Mouse (Mus musculus) A20 (cell line): ENCODE data around the gene Slc5a6.

Experiments used
- DNase-seq: peaks from one replicate; pipeline ENCODE4 v3.0.0-alpha.2; 2011; ENCODE audit warnings: low read depth, low spot score

Gene Slc5a6

DNA sequence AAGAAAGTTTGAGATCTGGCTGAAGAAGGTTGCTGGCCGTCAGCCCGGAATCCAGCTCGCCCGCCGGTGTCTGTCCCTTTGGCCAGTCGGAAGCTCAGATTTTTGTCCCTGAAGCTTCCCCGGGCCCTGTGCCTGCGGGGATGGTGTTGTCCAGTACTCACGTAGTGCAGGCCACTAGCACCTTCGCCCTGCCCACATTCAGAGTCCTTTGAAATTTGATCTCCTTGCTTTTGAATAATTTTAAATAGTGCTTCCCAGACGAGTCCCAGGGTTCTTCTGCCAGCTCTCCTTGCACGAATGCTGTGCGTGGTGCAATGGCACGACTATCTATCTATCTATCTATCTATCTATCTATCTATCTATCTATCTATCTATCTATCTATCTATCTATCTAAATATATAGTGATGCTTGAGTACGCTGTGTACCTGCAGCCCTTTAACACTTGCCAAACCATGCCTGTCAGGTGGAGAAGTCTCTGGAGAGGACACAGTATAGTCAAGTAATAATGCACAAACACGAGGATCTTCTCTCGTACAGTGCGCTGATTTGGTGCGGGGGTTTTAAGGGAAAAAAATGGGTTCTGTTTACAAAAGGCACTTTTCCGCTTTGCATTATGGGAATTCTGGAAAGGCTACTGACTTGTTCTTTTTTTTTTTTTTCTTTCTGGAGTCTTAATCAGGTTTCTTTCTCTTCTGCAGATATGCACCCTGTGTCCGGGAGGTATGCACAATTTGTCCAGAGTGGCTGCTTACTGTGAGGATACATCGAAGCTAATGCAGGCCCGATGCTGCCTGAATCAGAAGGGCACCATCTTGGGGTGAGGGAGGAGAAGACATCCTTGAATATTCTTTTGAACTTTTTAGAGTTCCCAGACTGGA, at the start of gene Slc5a6:
Slc5a6 (minus strand) TSS at position 162 of the 879 bp plus-strand sequence.
- peak; percentile 86 for DNase-seq

DNA sequence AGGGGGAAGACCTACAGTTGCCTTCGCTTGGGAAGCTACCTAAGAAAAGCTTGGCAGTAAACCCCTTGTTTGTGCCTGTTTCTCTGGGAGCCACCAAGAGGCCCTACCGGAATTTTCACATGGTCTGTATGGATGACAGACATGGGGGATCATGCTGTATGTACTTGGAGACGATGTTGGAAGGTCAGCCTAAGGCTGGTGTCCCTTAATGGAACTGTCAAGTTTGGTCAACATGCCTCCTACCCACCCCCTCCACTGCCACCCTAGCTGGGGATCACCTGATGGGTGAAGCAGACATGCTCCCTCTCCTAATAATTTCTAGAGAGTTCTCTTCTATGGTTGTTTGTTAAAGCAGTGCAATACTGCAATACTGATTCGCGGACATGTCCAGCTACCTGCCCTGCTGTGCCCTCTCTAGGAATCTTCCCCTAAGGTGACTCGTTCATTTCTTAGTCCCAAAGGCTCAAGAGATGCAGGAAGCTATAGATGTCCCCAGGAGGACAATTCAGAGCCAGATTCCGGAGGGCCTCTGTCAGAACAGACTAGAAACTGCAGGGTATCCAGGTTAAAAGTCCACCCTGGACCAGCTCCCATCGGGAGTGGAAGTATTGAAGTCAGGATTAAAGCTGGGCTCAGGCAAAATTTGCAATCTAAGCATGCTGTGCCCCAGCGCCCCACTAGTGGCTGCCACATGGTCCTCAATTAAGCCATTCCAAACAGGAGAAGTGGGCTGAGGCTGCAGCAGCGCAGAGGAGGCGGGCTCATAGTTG, 47.2 kb upstream of the Slc5a6 start:
- DNase-seq, result no peak

- DNase-seq, result peak; percentile 29
Measured at GRCm38 (mm10) chr5:31094799-31095691, 46.3 kb upstream of the Slc5a6 start.

DNA sequence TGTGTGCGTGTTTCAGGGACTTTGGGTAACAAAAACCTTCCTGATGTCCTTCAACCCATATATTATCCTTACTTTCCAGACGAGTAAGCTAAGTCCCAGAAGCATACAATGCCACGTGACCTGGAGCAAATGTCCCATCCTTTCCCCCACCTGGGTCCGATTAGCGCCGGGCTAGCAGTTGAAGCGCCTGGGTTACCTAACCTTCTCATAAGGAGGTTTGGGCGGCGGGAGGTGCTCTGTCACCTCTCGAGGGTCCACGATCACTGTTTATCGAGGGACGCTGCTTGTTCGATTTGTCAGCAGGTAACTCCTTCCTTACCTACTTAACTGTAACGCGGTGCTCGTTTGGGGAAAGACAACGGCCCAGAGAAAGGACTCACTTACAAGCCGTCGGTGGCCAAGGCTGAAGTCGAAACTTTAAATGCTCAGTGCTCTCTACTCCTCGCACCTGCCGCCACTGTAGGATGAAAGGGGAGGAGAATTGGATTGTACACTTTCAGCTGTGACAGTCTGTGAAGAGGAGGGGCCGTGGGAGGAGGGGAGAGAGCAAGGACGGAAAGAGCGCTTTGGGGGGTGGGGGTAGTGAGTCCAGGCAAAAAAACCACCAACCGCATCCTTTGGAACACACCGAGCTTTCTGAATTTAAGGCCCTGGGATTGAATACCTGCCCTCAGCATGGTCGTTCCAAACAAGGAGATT, 45.5 kb upstream of the Slc5a6 start:
- no peak for DNase-seq

GRCm38 (mm10) chr5:31093151-31094041, 44.7 kb upstream of the Slc5a6 start:
- DNase-seq, result no peak

- no peak for DNase-seq
Measured at GRCm38 (mm10) chr5:31092231-31092975, 43.7 kb upstream of the Slc5a6 start.

GRCm38 (mm10) chr5:31087131-31087530, 38.4 kb upstream of the Slc5a6 start:
- no peak for DNase-seq

GRCm38 (mm10) chr5:31086606-31087005, 37.9 kb upstream of the Slc5a6 start:
- DNase-seq, result no peak

GRCm38 (mm10) chr5:31083949-31084348, 35.2 kb upstream of the Slc5a6 start:
- DNase-seq, result peak; percentile 55

GRCm38 (mm10) chr5:31082935-31083625, 34.4 kb upstream of the Slc5a6 start:
- peak; percentile 21 for DNase-seq

- peak; percentile 64 for DNase-seq
Measured at GRCm38 (mm10) chr5:31082355-31082754, 33.6 kb upstream of the Slc5a6 start.

- peak; percentile 67 for DNase-seq
Measured at GRCm38 (mm10) chr5:31081386-31081785, 32.7 kb upstream of the Slc5a6 start.

GRCm38 (mm10) chr5:31080795-31081164, 32.1 kb upstream of the Slc5a6 start:
- no peak for DNase-seq

DNA sequence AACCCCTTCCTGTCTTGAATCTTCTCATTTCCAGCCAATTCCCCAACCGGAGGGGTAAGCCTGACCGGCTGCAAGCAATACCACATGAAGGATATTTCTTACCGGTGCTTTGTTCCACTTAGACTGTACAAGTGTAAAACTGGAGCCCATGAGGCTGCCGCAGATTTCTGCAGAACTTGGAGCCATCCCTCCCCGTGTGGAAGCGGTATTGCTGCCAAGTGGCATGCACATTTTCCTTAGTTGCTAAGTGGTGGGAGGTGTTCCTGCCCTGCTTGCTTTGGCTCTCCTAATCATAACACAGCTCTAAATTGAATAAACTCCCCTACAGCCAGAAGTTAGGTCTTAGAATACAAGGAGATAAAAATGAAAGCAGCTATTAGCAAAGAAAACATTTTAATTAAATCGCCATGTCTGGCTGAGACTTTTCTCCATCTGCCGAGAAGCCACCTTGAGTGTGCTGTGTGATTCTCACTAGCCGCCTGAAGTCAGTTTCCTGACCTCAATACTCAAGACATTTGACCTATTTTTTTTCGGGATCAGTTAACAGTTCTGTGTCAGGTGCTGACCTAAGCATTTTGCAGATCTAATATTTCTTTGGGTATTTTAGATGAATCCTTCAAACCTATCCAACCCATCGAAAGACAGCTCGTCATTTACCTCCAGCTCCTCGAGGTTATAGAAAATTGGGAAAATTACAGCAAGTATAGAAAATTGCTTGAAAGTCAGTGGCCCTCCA, 31.5 kb upstream of the Slc5a6 start:
- DNase-seq, result no peak

DNA sequence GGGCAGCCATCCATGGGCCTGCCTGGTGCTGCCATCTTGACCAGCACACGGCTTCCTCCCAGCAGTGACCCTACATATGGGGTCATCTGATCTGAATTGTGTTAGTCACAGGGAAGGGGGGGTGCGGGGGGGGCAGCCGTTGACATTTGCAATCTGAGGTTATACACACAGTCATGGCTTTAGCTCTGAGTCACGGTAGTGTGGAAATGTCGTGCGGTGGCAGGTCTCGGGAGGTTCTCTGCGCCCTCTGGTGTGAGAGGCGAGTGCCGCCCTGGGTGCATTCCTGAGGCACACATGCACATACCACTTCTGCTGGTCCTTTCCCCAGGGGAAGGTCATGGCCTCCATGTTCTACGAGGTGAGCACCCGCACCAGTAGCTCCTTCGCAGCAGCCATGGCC, 27.6 kb upstream of the Slc5a6 start:
- no peak for DNase-seq

DNA sequence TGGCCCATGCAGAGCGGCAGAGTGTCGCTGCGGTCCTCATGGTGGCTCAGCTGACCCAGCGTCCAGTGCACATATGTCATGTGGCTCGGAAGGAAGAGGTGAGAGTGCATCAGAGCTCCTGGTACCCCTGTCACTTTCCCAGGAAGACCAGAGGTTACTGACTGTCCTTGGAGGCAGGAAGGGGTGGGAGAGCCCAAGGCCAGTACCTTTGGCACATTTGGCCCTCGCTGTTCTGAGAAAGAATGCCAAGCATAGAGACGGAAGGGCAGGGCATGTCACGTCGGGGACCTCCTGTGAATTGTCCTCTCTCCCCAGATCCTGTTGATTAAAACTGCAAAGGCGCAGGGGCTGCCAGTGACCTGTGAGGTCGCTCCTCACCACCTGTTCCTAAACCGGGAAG, 24.5 kb upstream of the Slc5a6 start:
- DNase-seq, result no peak

DNA sequence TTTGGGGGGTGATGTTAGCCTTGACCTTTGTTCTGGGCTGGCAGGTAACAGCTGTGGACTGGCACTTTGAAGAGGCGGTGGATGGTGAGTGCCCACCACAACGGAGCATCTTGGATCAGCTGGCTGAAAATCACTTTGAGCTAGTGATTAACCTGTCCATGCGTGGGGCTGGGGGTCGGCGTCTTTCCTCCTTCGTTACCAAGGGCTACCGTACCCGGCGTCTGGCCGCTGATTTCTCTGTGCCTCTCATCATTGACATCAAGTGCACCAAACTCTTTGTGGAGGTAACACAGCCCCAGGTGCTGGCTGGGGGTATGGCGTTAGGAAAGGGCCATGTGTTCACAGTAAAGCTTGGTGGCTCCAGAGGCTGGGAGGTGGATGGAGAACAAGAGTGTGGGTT, 23.1 kb upstream of the Slc5a6 start:
- no peak for DNase-seq

DNA sequence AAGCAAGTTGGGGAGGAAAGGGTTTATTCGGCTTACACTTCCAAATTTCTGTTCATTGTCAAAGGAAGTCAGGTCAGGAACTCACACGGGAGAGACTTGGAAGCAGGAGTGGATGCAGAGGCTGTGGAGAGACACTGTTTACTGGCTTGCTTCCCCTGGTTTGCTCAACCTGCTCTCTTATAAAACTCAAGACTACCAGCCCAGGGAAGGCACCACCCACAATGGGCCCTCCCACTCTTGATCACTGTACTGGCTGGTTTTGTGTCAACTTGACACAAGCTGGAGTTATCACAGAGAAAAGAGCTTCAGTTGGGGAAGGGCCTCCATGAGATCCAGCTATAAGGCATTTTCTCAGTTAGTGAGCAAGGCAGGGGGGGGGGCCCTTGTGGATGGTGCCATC, 22.3 kb upstream of the Slc5a6 start:
- no peak for DNase-seq
